Mouse (Mus musculus): ENCODE data around the gene Gm9964. TPM values are rescaled to one million over a fixed set of nuclear protein-coding genes. Genes with fewer than 3 reads are reported as not detected.

Gene Gm9964
- polyA plus RNA-seq, 1 experiment, result not detected

- Histone ChIP-seq H3K27me3 (ENCODE audit: control insufficient read depth) (no peaks in the 10 kb centered on the region), H3K9me3 (ENCODE audit: control insufficient read depth, low read length) (no peaks in the 10 kb centered on the region), H3K4me1 (ENCODE audit: control insufficient read depth) (peaks cover 14% of the 10 kb centered on the region), H3K36me3 (ENCODE audit: control insufficient read depth) (no peaks in the 10 kb centered on the region), H3K4me3 (replicated peaks) (no peak overlapping the region)
- TF ChIP-seq GATA1 (IDR thresholded peaks at IDR 0.05; ENCODE audit: low read length) (no peak), TAL1 (IDR thresholded peaks at IDR 0.05; ENCODE audit: low read length) (no peak)
Measured at GRCm38 (mm10) chr11:79290473-79290872, 6.2 kb downstream of the Gm9964 start.

- no peak overlapping the region for H3K4me3 ChIP-seq (replicated peaks)
- TF ChIP-seq GATA1 (IDR thresholded peaks at IDR 0.05; ENCODE audit: low read length) (no peak), TAL1 (IDR thresholded peaks at IDR 0.05; ENCODE audit: low read length) (no peak)
- no peaks in the 10 kb centered on the region for H3K9me3 ChIP-seq (ENCODE audit: control insufficient read depth, low read length)
- peaks cover 14% of the 10 kb centered on the region for H3K4me1 ChIP-seq (ENCODE audit: control insufficient read depth)
- H3K36me3 ChIP-seq (ENCODE audit: control insufficient read depth), result no peaks in the 10 kb centered on the region
- no peaks in the 10 kb centered on the region for H3K27me3 ChIP-seq (ENCODE audit: control insufficient read depth)
Measured at GRCm38 (mm10) chr11:79288913-79289640, 7.6 kb downstream of the Gm9964 start.

- H3K4me3 ChIP-seq (replicated peaks), result no peak overlapping the region
- no peaks in the 10 kb centered on the region for H3K36me3 ChIP-seq (ENCODE audit: control insufficient read depth)
- no peaks in the 10 kb centered on the region for H3K27me3 ChIP-seq (ENCODE audit: control insufficient read depth)
- TF ChIP-seq GATA1 (IDR thresholded peaks at IDR 0.05; ENCODE audit: low read length), result no peak
- TF ChIP-seq TAL1 (IDR thresholded peaks at IDR 0.05; ENCODE audit: low read length), result no peak
- H3K9me3 ChIP-seq (ENCODE audit: control insufficient read depth, low read length), result no peaks in the 10 kb centered on the region
- H3K4me1 ChIP-seq (ENCODE audit: control insufficient read depth), result peaks cover 14% of the 10 kb centered on the region
Measured at GRCm38 (mm10) chr11:79288278-79288843, 8.3 kb downstream of the Gm9964 start.

GRCm38 (mm10) chr11:79287447-79287846 lies 9.3 kb downstream of the Gm9964 start:
- Histone ChIP-seq H3K9me3 (ENCODE audit: control insufficient read depth, low read length) (no peaks in the 10 kb centered on the region), H3K4me1 (ENCODE audit: control insufficient read depth) (peaks cover 14% of the 10 kb centered on the region), H3K27me3 (ENCODE audit: control insufficient read depth) (no peaks in the 10 kb centered on the region), H3K36me3 (ENCODE audit: control insufficient read depth) (no peaks in the 10 kb centered on the region), H3K4me3 (replicated peaks) (no peak overlapping the region)
- TF ChIP-seq TAL1 (IDR thresholded peaks at IDR 0.05; ENCODE audit: low read length) (no peak), GATA1 (IDR thresholded peaks at IDR 0.05; ENCODE audit: low read length) (no peak)

- no peaks in the 10 kb centered on the region for H3K27me3 ChIP-seq (ENCODE audit: control insufficient read depth)
- no peaks in the 10 kb centered on the region for H3K36me3 ChIP-seq (ENCODE audit: control insufficient read depth)
- H3K9me3 ChIP-seq (ENCODE audit: control insufficient read depth, low read length), result no peaks in the 10 kb centered on the region
- peaks cover 14% of the 10 kb centered on the region for H3K4me1 ChIP-seq (ENCODE audit: control insufficient read depth)
- H3K4me3 ChIP-seq (replicated peaks), result no peak overlapping the region
- TF ChIP-seq GATA1 (IDR thresholded peaks at IDR 0.05; ENCODE audit: low read length), result no peak
- TF ChIP-seq TAL1 (IDR thresholded peaks at IDR 0.05; ENCODE audit: low read length), result no peak
Measured at GRCm38 (mm10) chr11:79286305-79286799, 10.4 kb downstream of the Gm9964 start.

- no peak for TF ChIP-seq TAL1 (IDR thresholded peaks at IDR 0.05; ENCODE audit: low read length)
- Histone ChIP-seq H3K4me1 (ENCODE audit: control insufficient read depth) (peaks cover 14% of the 10 kb centered on the region), H3K27me3 (ENCODE audit: control insufficient read depth) (no peaks in the 10 kb centered on the region)
Measured at GRCm38 (mm10) chr11:79283350-79284030, 13.2 kb downstream of the Gm9964 start.

GRCm38 (mm10) chr11:79281396-79281795 lies 15.3 kb downstream of the Gm9964 start:
- Histone ChIP-seq H3K4me1 (ENCODE audit: control insufficient read depth) (peaks cover 5% of the 10 kb centered on the region), H3K4me3 (replicated peaks) (no peak overlapping the region), H3K9me3 (ENCODE audit: control insufficient read depth, low read length) (no peaks in the 10 kb centered on the region), H3K27me3 (ENCODE audit: control insufficient read depth) (0 out of 2 replicates have a peak, but pooled peaks cover 2% of the 10 kb centered on the region), H3K36me3 (ENCODE audit: control insufficient read depth) (no peaks in the 10 kb centered on the region)
- no peak for TF ChIP-seq TAL1 (IDR thresholded peaks at IDR 0.05; ENCODE audit: low read length)
- no peak for TF ChIP-seq GATA1 (IDR thresholded peaks at IDR 0.05; ENCODE audit: low read length)

More at GRCm38 (mm10) chr11:79283350-79284030, 13.2 kb downstream of the Gm9964 start:
- Histone ChIP-seq H3K36me3 (ENCODE audit: control insufficient read depth) (no peaks in the 10 kb centered on the region), H3K9me3 (ENCODE audit: control insufficient read depth, low read length) (no peaks in the 10 kb centered on the region), H3K4me3 (replicated peaks) (no peak overlapping the region)

GRCm38 (mm10) chr11:79279732-79280405 lies 16.8 kb downstream of the Gm9964 start:
- H3K27me3 ChIP-seq (ENCODE audit: control insufficient read depth), result 0 out of 2 replicates have a peak, but pooled peaks cover 2% of the 10 kb centered on the region
- H3K36me3 ChIP-seq (ENCODE audit: control insufficient read depth), result no peaks in the 10 kb centered on the region
- H3K4me1 ChIP-seq (ENCODE audit: control insufficient read depth), result no peaks in the 10 kb centered on the region; the same call in 1 of the 2 replicates
- no peaks in the 10 kb centered on the region for H3K9me3 ChIP-seq (ENCODE audit: control insufficient read depth, low read length)
- H3K4me3 ChIP-seq (replicated peaks), result no peak overlapping the region
- TF ChIP-seq TAL1 (IDR thresholded peaks at IDR 0.05; ENCODE audit: low read length) (no peak), GATA1 (IDR thresholded peaks at IDR 0.05; ENCODE audit: low read length) (no peak)
